Mouse (Mus musculus): ENCODE data around the gene Mbnl2.

DNA sequence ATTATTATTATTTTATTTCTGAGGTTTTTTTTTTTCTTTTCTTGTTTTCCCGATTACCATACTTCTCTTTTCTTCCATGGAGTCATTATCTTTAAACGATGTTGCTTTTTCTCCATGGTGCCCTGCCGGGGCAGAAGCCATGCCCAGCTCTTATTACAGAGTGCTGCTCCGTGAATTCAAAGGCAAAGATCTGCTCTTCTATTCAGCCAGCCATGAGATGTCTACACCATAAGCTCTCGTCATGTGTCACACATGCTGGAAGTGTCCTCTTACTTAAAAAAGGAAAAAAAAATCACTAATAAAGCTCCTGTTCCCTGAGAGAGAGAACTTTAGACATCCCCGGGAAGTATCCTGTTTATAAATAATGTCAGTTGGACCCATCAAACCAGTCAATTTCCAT, 60.4 kb downstream of the Mbnl2 start:
- TF ChIP-seq CHD2 (IDR thresholded peaks at IDR 0.05; ENCODE audit: low read length) (no peak), CTCF (IDR thresholded peaks at IDR 0.05 in 2 of 3, conservative IDR thresholded peaks at IDR 0.05 in 1 of 3; ENCODE audit: control insufficient read depth in 1 of 3, insufficient read depth in 1 of 3, low read depth in 2 of 3, low read length in 3 of 3, poor library complexity in 1 of 3, severe bottlenecking in 1 of 3) (no peak)

Data from MEL (cell line).